7 mouse cellular contexts compared by ENCODE assay signal in genomic region chr1:151499815-151500501, GRCm38 (mm10). TPM values are rescaled to one million over a fixed set of nuclear protein-coding genes. Genes with fewer than 3 reads are reported as not detected.
DNase-seq lines count a peak whose midpoint lies in the region; ATAC-seq lines count a peak whose summit lies in the region.

No protein-coding gene starts in this region.

- H3K36me3 ChIP-seq in intestine, embryonic 16.5 days (ENCODE audit: control insufficient read depth, insufficient read depth, low read length), result no peaks in the 10 kb centered on the region
- no peaks in the 10 kb centered on the region for H3K36me3 ChIP-seq in limb, embryonic 11.5 days (ENCODE audit: control insufficient read depth, insufficient read depth, low read length)
- H3K36me3 ChIP-seq in midbrain, embryonic 12.5 days, result no peaks in the 10 kb centered on the region

- peak overlapping the region; percentile 99 for H3K9ac ChIP-seq in intestine, embryonic 16.5 days (ENCODE audit: low read depth, low read length)
- H3K9ac ChIP-seq in limb, embryonic 11.5 days (ENCODE audit: low read length), result peak overlapping the region; percentile 97
- H3K9ac ChIP-seq in midbrain, embryonic 12.5 days (replicated peaks), result peak overlapping the region; percentile 98

- no peaks in the 10 kb centered on the region for H3K9me3 ChIP-seq in intestine, embryonic 16.5 days (ENCODE audit: control insufficient read depth, low read length)
- H3K9me3 ChIP-seq in limb, embryonic 11.5 days (ENCODE audit: control insufficient read depth, low read length), result no peaks in the 10 kb centered on the region
- H3K9me3 ChIP-seq in midbrain, embryonic 12.5 days, result no peaks in the 10 kb centered on the region

- no peaks in the 10 kb centered on the region for H3K27me3 ChIP-seq in intestine, embryonic 16.5 days (replicated peaks; ENCODE audit: control insufficient read depth, insufficient read depth, low read length)
- H3K27me3 ChIP-seq in limb, embryonic 11.5 days (ENCODE audit: control insufficient read depth, insufficient read depth, low read length), result no peaks in the 10 kb centered on the region
- H3K27me3 ChIP-seq in midbrain, embryonic 12.5 days, result no peaks in the 10 kb centered on the region

- peak overlapping the region; percentile 91 for H3K4me3 ChIP-seq in intestine, embryonic 16.5 days (ENCODE audit: low read length)
- peak overlapping the region; percentile 94 for H3K4me3 ChIP-seq in limb, embryonic 11.5 days (ENCODE audit: low read depth, low read length)
- peak overlapping the region; percentile 98 for H3K4me3 ChIP-seq in midbrain, embryonic 12.5 days

- peak overlapping the region; percentile 98 for H3K27ac ChIP-seq in intestine, embryonic 16.5 days (ENCODE audit: low read length)
- peak overlapping the region; percentile 98 for H3K27ac ChIP-seq in limb, embryonic 11.5 days (replicated peaks; ENCODE audit: low read depth, low read length)
- H3K27ac ChIP-seq in midbrain, embryonic 12.5 days (replicated peaks), result peak overlapping the region; percentile 98

- H3K4me1 ChIP-seq in intestine, embryonic 16.5 days (ENCODE audit: control insufficient read depth, insufficient read depth, low read length), result peaks cover 13% of the 10 kb centered on the region
- no peaks in the 10 kb centered on the region for H3K4me1 ChIP-seq in limb, embryonic 11.5 days (ENCODE audit: control insufficient read depth, insufficient read depth, low read length)
- peaks cover 13% of the 10 kb centered on the region for H3K4me1 ChIP-seq in midbrain, embryonic 12.5 days

- intact Hi-C loops in gastrocnemius, postnatal 36 days (cut with DNase I), result loop anchor here (5.0 kb wide), 1 partner anchor 207 kb away; no protein-coding TSS in a partner anchor

- ATAC-seq in intestine, embryonic 16.5 days, result peak; percentile 52
- ATAC-seq in limb, embryonic 11.5 days (ENCODE audit: insufficient number of reproducible peaks, low FRiP score, low TSS enrichment, low read depth), result peak; percentile 45
- no peak; the same call in 1 of the 2 replicates for ATAC-seq in midbrain, embryonic 12.5 days (ENCODE audit: low FRiP score, low read depth)

- H3K4me2 ChIP-seq in intestine, embryonic 16.5 days (ENCODE audit: low read depth, low read length), result peak overlapping the region; percentile 32
- peak overlapping the region; percentile 52 for H3K4me2 ChIP-seq in limb, embryonic 11.5 days (ENCODE audit: low read depth, severe bottlenecking)
- H3K4me2 ChIP-seq in midbrain, embryonic 12.5 days (replicated peaks), result peak overlapping the region; percentile 51

- WGBS in intestine, embryonic 16.5 days, result under 1% methylated on average over 57 of the region's 59 CpGs
- WGBS in limb, embryonic 11.5 days, result under 1% methylated on average over 57 of the region's 59 CpGs
- under 1% methylated on average over 45 of the region's 59 CpGs for WGBS in midbrain, embryonic 12.5 days

- peak; percentile 62 to 64 for DNase-seq in adrenal gland, adult 18-20 months (ENCODE audit: low spot score in 2 of 2)
- peak; percentile 77 for DNase-seq in embryo, embryonic 11 days
- peak; percentile 30 to 44 for DNase-seq in gastrocnemius, postnatal 36 days
- DNase-seq in limb, embryonic 11.5 days (ENCODE audit: low spot score), result peak; percentile 80
- DNase-seq in spleen, adult 12 weeks (ENCODE audit: low spot score), result peak; percentile 33

RNA-seq across cellular contexts. Expression of gene Rnf2, which starts 0.8 kb away (rescaled TPM):
- total RNA-seq in adrenal gland, adult 18-20 months (2021), result 10 to 100 TPM; 46.3 to 67.1 TPM
- 10 to 100 TPM; 11.5 to 13.4 TPM for total RNA-seq in gastrocnemius, postnatal 36 days (2021)
- polyA plus RNA-seq in intestine, embryonic 16.5 days (2015; fragmentation: Nextera tagmentation; extraction: Ambion mirVana), result 56.3 and 59.2 TPM in 2 replicates
- polyA plus RNA-seq in limb, embryonic 11.5 days (2014; fragmentation: Nextera tagmentation; extraction: Ambion mirVana), result 121 and 131 TPM in 2 replicates
- 131 and 133 TPM in 2 replicates for polyA plus RNA-seq in midbrain, embryonic 12.5 days (2016; fragmentation: Nextera tagmentation; extraction: Ambion mirVana)
